Mouse (Mus musculus): ENCODE results near the gene Gpc3. TPM values are rescaled to one million over a fixed set of nuclear protein-coding genes. Genes with fewer than 3 reads are reported as not detected.

Gene Gpc3
- total and polyA plus RNA-seq, 3 experiments: not detected

GRCm38 (mm10) chrX:52439421-52439820 is 174.3 kb downstream of the Gpc3 start:
- Histone ChIP-seq H3K4me2 (ENCODE audit: insufficient read depth, low read depth, poor library complexity, severe bottlenecking) (no peak overlapping the region), H3K4me3 (replicated peaks in 1 of 3; ENCODE audit: low read depth in 2 of 3, low read length in 2 of 3, poor library complexity in 1 of 3) (no peak overlapping the region), H3K9me3 (replicated peaks; ENCODE audit: low read length) (no peaks in the 10 kb centered on the region), H3K27me3 (replicated peaks) (no peaks in the 10 kb centered on the region), H3K9ac (ENCODE audit: insufficient read depth, low read depth) (no peak overlapping the region), H3K79me2 (replicated peaks; ENCODE audit: control insufficient read depth, extremely low read depth, insufficient read depth, poor library complexity, severe bottlenecking) (no peaks in the 10 kb centered on the region), H3K27ac (ENCODE audit: insufficient read depth, low read depth) (no peak overlapping the region), H3K4me1 (ENCODE audit: control insufficient read depth in 1 of 2, insufficient read depth in 2 of 2) (no peaks in the 10 kb centered on the region), H3K36me3 (replicated peaks in 1 of 2; ENCODE audit: control insufficient read depth in 1 of 2, insufficient read depth in 1 of 2, low read length in 1 of 2) (no peaks in the 10 kb centered on the region)
- in situ Hi-C loops (cut with MboI; ENCODE audit: low pct_ligation_motif_present, low pct_unique_long_range_greater_than_20kb, low sequenced_read_pairs): no loop called here
- dilution Hi-C loops (cut with MboI; ENCODE audit: extremely low pct_ligation_motif_present, extremely low pct_unique_long_range_greater_than_20kb, low sequenced_read_pairs): no loop called here
- DNase-seq (ENCODE audit: extremely low read depth): no peak
- TF ChIP-seq BHLHE40 (IDR thresholded peaks at IDR 0.05; ENCODE audit: low read depth, low read length) (no peak), MXI1 (IDR thresholded peaks at IDR 0.05; ENCODE audit: low read depth, low read length) (no peak), KAT2A (IDR thresholded peaks at IDR 0.05; ENCODE audit: insufficient replicate concordance, low read length) (no peak), CHD1 (IDR thresholded peaks at IDR 0.05; ENCODE audit: low read depth, low read length) (no peak), MAFK (IDR thresholded peaks at IDR 0.05; ENCODE audit: insufficient replicate concordance, low read length) (no peak), CTCF (conservative IDR thresholded peaks at IDR 0.05 in 1 of 2, IDR thresholded peaks at IDR 0.05 in 1 of 2; ENCODE audit: low read depth in 2 of 2, low read length in 2 of 2) (no peak), ZMIZ1 (IDR thresholded peaks at IDR 0.05; ENCODE audit: low read depth, low read length) (no peak), ZNF384 (IDR thresholded peaks at IDR 0.05; ENCODE audit: low read depth, low read length) (no peak), POLR2AphosphoS2 (IDR thresholded peaks at IDR 0.05; ENCODE audit: low read depth, low read length) (no peak), E2F4 (IDR thresholded peaks at IDR 0.05; ENCODE audit: insufficient replicate concordance, low read depth, low read length) (no peak), ZKSCAN1 (IDR thresholded peaks at IDR 0.05; ENCODE audit: borderline replicate concordance, low read depth, low read length) (no peak)

- Histone ChIP-seq H3K27me3 (replicated peaks) (no peaks in the 10 kb centered on the region), H3K79me2 (replicated peaks; ENCODE audit: control insufficient read depth, extremely low read depth, insufficient read depth, poor library complexity, severe bottlenecking) (no peaks in the 10 kb centered on the region), H3K9ac (ENCODE audit: insufficient read depth, low read depth) (no peak overlapping the region), H3K27ac (ENCODE audit: insufficient read depth, low read depth) (no peak overlapping the region), H3K4me2 (ENCODE audit: insufficient read depth, low read depth, poor library complexity, severe bottlenecking) (no peak overlapping the region; the same call in 1 of the 2 replicates), H3K9me3 (replicated peaks; ENCODE audit: low read length) (no peaks in the 10 kb centered on the region), H3K36me3 (replicated peaks in 1 of 2; ENCODE audit: control insufficient read depth in 1 of 2, insufficient read depth in 1 of 2, low read length in 1 of 2) (no peaks in the 10 kb centered on the region), H3K4me1 (ENCODE audit: control insufficient read depth in 1 of 2, insufficient read depth in 2 of 2) (no peaks in the 10 kb centered on the region), H3K4me3 (replicated peaks in 1 of 3; ENCODE audit: low read depth in 2 of 3, low read length in 2 of 3, poor library complexity in 1 of 3) (no peak overlapping the region)
- dilution Hi-C loops (cut with MboI; ENCODE audit: extremely low pct_ligation_motif_present, extremely low pct_unique_long_range_greater_than_20kb, low sequenced_read_pairs): no loop called here
- no peak for DNase-seq (ENCODE audit: extremely low read depth)
- in situ Hi-C loops (cut with MboI; ENCODE audit: low pct_ligation_motif_present, low pct_unique_long_range_greater_than_20kb, low sequenced_read_pairs): no loop called here
- TF ChIP-seq TCF12 (IDR thresholded peaks at IDR 0.05; ENCODE audit: low read depth, low read length) (no peak), KAT2A (IDR thresholded peaks at IDR 0.05; ENCODE audit: insufficient replicate concordance, low read length) (no peak), MAFK (IDR thresholded peaks at IDR 0.05; ENCODE audit: insufficient replicate concordance, low read length) (no peak), MYC (IDR thresholded peaks at IDR 0.05; ENCODE audit: low read depth, low read length) (no peak), USF2 (conservative IDR thresholded peaks at IDR 0.05; ENCODE audit: low read depth, low read length) (no peak), MXI1 (IDR thresholded peaks at IDR 0.05; ENCODE audit: low read depth, low read length) (no peak), ZNF384 (IDR thresholded peaks at IDR 0.05; ENCODE audit: low read depth, low read length) (no peak), POLR2AphosphoS2 (IDR thresholded peaks at IDR 0.05; ENCODE audit: low read depth, low read length) (no peak), IRF4 (IDR thresholded peaks at IDR 0.05; ENCODE audit: low read depth, low read length) (no peak), USF1 (IDR thresholded peaks at IDR 0.05; ENCODE audit: low read depth, low read length) (no peak)
Observed at GRCm38 (mm10) chrX:52425605-52426004, 188.1 kb downstream of the Gpc3 start.

All from CH12.LX (cell line).